Mouse (Mus musculus): ENCODE data around the gene Magohb. TPM values are rescaled to one million over a fixed set of nuclear protein-coding genes. Genes with fewer than 3 reads are reported as not detected.
"Not testable (repeated sequence)": the region's sequence is repeated elsewhere in the genome, so short reads cannot be mapped to it uniquely, and the experiment has no call there.

Magohb gene
- total RNA-seq (2021) = 11.0 and 12.3 TPM in 2 replicates
- long read RNA-seq, partial matches to known transcripts = 0 of 2 reads
- long read RNA-seq, other reads (novel, unspliced or antisense) = 1 of 2 reads

GRCm38 (mm10) chr6:131292991-131293788 lies at the start of gene Magohb:
Magohb (minus strand) TSS chr6:131293244.
- peak; percentile 90 for DNase-seq

DNA sequence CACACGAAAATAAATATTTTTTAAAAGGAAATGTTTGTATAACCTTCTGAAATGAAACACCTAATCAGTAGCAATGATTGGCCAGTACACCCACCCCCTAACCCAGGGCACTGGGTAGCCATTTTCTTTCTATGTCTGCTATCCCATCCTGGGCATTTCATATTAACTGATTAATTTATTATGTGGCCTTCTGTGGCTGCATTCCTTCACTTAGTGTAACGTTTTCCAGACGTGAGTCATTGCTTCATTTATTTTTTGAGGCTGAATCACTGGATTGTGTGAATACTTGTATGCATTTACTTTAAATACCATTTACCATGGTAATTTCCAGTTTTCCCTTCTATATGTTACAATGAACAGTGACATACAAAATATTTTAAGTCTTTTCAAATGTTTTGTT lies 47.0 kb upstream of the Magohb start:
- DNase-seq = no peak

DNA sequence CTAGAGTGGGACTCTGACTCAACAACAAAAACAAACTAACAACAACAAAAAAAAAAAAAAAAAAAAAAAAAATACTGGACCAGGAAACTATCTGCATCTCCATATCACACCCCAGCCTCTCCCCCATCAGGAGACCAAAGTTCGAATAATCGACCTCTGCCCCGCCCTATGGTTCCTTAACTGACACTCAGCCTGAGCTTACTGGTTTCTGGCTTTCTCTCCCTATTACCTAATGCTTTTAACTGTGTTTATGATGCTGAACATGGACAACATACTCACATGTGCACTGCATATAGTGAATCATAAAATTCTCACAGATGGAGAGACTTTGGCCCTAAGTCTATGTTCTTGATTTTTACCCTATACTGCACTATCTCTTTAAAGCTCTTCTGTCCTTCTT lies 46.3 kb upstream of the Magohb start:
- DNase-seq = no peak

DNA sequence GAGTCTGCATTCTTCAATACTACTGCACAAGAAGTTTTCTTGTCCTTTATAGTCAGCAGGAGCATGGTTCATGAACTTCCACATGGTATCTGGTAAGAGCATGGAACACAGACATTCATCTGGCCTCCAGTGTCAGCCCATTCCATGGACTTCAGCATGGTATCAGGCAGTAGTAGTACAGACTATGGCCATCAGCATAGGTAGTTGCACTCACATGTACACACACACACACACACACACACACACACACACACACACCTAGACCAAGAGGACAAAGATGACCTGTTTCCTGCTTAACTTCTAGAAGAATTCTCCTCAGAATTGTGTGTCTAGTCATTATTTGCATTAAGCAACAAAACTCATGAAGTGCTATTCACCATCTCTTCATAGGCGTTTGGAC lies 45.7 kb upstream of the Magohb start:
- DNase-seq = no peak

GRCm38 (mm10) chr6:131327076-131327475 lies 34.0 kb upstream of the Magohb start:
- DNase-seq = no peak

GRCm38 (mm10) chr6:131321854-131322639 lies 29.0 kb upstream of the Magohb start:
- DNase-seq = no peak

DNA sequence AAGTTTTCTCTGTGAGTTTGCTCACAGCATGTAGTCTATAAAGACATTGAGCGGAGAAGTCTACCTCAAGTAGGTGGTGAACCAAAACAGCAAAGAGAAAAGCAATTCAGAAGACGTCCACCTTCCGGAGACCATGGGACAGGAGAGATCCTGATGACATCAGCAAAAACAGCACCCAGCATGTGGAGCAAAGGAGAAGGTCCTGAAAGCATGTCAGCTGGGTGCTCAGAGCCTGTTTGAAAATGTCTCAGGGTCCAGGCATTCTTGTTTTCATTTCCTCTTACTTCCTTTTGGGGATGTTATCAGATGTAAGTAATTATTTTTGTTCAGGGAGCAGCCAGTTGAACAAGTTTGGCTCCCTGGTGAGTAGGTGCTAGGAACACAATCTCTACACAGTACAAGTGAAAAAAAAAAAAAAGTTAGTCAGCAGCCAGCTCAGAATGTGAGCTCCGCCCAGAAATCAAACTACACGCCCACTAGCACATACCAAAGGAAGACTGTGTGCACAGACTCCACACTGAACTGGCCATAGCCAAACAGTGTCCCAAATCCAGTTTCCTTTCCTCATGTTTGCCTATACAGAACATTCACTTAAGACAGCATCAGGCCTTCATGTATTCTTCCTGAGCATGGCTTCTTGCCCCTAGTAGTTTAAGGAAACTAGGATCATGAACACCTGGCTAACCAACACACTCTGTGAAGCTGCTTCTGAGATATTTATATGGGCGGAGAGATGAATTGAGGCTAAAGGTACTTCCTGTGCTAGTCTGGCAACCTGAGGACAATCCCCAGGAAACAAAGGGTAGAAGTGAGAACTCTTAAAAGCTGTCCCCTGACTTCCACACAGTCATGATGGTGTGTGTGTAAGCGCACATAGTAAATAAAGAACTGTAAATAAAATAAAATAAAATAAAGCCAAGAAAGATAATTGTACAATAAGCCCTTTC lies 23.4 kb upstream of the Magohb start:
- no peak for DNase-seq

DNA sequence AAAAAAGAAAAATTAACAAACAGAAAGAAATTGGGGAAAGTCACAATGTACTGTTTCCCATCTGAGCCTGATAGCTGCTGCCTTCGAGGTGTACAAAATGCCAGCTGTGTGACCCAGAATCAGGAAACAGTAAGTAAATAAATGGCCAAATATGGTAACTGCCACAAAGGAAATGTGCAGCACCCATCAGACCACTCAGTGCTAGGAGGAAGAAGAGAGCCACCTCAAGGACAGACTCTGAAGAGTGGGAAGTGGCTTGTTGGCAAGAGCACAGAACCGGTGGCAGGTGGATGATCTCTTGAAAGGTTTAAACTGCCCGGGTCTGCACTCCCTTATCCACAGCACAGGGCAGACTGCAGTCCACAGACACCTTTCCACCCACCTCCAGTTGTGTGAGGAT lies 15.0 kb upstream of the Magohb start:
- DNase-seq = no peak

GRCm38 (mm10) chr6:131304776-131305175 lies 11.7 kb upstream of the Magohb start:
- no peak for DNase-seq

DNA sequence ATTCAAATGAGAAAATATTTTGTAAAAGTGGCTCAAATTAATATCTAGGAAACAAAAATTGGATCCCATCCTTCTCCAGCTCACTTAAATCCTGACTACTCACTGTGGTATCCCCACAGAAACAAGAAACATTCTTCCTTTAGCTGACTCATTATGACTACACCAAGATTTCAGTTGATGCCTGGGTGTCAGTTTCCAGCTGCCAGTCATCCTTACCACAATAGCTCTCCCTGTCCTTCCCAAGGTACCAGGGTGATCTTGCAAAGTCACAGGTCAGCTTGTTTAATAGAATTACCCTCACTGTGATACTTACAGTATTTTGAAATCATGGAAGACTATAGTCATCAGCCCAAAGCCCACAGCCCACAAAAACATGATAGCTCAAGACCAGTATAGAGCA lies 5.5 kb upstream of the Magohb start:
- no peak for DNase-seq

DNA sequence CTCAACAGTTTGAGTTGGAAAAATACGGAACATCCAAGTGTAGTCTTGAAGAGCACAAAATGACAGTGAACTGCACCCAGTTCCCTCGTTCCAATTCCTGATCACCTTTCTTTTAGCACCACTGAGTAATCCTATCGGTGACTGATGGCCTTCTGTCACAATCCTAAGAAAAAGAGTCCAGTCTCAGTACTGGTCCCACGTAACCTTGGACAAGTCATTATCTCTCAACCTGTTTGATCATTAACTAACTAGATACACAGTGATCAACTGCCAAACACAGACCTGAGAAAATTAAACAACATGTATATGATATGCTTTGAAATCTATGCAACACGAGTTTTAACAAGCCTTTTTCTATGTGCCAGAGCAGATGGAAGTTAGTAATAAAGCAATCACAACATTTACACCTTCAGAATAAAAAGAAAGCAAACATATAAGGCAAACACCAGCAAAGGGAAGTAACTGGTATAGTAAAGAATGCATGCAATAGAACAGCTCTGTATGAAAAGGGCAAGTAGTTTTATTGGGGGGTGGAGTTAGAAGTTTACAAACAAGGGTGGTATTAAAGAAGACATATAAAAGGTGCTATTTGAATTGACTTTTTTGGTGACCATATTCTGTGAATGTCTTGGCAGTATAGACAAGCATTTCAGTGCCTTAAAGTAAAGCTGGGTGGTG lies 1.5 kb upstream of the Magohb start:
- no peak for DNase-seq

GRCm38 (mm10) chr6:131293916-131294315 lies 872 bp upstream of the Magohb start:
- no peak for DNase-seq

GRCm38 (mm10) chr6:131292276-131292990 lies 611 bp downstream of the Magohb start:
- peak; percentile 24 for DNase-seq

- peak; percentile 4 for DNase-seq
These were observed 2.6 kb downstream of the Magohb start for GRCm38 (mm10) chr6:131290430-131290829.

DNA sequence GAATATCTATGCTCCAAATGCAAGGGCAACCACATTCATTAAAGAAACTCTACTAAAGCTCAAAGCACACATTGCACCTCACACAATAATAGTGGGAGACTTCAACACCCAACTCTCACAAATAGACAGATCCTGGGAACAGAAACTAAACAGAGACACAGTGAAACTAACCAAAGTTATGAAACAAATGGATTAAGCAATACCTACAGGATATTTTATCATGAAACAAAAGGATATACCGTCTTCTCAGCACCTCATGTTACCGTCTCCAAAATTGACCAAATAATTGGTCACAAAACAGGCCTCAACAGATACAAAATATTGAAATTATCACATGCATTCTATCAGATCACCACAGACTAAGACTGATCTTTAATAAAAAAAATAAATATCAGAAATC lies 14.9 kb downstream of the Magohb start:
- not testable (repeated sequence) for DNase-seq

GRCm38 (mm10) chr6:131276659-131277058 lies 16.4 kb downstream of the Magohb start:
- DNase-seq = no peak

DNA sequence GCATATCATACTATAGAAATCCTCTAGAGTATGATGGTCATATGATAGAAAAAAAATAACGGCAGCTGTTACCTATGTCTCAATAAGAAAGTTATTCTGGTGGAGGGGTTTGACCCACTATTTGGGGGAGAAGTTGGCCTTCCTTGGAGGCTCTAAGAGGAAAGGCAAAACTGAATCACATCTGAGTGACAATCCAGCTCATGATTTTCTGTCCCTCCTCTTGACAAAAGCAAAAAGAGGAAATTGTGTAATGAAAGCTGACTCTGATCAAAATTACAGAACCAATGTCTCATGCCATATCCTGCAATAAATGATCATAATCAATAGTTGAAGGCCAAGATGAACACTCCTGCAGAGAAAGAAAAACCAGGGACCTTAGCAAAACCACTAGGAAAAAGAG lies 20.7 kb downstream of the Magohb start:
- DNase-seq = no peak

DNA sequence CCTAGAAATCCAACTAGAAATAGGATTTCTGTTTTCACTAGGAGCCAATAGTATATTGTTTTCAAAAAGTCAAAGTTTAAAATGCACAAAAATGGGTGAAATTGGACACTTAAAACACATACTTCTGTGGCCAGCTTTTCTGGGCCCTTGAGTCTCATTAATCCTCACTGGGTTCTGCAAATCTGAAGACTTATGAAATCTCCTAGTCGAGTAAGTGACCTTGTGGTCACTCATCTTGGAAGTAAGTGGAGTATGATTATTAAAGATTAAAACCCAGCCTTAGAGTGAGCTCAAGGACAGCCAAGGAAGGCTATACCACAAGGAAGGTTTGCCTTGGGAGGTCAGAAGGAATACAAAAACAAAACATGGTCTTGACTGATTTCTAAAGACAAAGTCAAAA lies 22.7 kb downstream of the Magohb start:
- no peak for DNase-seq

- no peak for DNase-seq
These were observed 23.4 kb downstream of the Magohb start for GRCm38 (mm10) chr6:131269599-131269998.

DNA sequence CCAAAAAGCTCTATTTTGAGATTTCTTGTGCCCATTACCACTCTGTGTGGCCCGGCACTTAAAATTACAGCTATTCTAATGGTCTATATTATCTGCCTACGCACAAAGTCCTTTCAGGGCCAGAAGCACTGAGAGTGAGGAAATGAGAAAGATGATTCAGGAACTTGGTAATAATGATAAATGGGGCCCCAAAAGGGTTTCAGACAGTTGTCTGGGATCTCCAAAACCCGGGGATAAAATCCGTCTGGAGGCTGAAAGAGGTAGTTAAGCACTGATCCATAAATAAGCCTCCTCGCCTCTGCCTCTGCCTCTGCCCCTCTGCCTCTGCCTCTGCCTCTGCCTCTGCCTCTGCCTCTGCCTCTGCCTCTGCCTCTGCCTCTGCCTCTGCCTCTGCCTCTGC lies 28.9 kb downstream of the Magohb start:
- DNase-seq = no peak

DNA sequence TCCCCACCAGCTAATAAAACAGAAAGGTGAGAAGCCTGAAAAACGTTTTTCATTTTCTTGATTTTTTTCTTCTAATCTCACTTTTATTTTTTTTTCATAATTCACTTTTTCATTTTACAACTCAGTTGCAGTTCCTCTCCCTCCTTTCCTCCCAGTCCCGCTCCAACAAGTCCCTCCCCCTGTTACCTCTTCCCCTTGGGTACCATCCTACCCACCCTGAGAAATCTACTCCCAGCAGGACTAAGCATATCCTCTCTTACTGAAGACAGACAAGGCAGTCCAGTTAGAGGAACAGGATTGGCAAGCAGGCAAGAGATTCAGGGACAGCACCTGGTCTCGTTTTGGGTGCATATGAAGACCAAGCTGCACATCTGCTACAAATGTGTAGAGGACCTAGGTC lies 30.3 kb downstream of the Magohb start:
- no peak for DNase-seq

All from adrenal gland, postnatal 25 days (tissue).